Mouse (Mus musculus): ENCODE data around the gene Gbf1. TPM values are rescaled to one million over a fixed set of nuclear protein-coding genes. Genes with fewer than 3 reads are reported as not detected.

The Gbf1 gene
- polyA plus RNA-seq, 1 experiment from 2014 or later = 41.2 TPM

DNA sequence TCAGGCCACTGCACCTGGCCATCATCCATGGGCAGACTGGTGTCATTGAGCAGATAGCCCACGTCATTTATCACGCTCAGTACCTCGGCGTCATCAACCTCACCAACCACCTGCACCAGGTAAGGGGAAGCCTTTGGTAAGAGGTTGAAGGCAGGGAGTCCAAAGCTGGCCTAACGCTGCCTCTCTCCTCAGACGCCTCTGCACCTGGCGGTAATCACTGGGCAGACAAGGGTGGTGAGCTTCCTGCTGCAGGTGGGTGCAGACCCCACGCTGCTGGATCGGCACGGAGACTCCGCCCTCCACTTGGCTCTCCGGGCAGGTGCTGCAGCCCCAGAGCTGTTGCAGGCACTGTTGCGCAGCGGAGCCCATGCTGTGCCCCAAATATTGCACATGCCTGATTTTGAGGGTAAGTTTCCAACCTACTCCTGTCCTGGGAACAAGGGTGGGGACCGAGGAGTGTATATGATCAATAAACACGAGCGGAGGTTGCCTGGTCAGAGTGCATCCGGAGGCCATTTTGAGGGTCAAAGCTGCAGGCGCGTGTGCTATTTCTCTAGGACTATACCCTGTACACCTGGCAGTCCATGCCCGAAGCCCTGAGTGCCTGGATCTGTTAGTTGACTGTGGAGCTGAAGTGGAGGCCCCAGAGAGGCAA is 157.5 kb downstream of the Gbf1 start:
- Histone ChIP-seq H3K4me2 (no peak overlapping the region), H3K36me3 (peaks cover 44% of the 10 kb centered on the region), H3K27me3 (peaks cover 52% of the 10 kb centered on the region), H3K9me3 (replicated peaks) (no peaks in the 10 kb centered on the region), H3K27ac (no peak overlapping the region), H3K9ac (no peak overlapping the region), H3K4me3 (no peak overlapping the region), H3K4me1 (replicated peaks) (peaks cover 25% of the 10 kb centered on the region)
- WGBS = 79% methylated on average over 21 of the region's 21 CpGs
- no peak for ATAC-seq (replicated peaks; ENCODE audit: insufficient number of reproducible peaks, insufficient read depth, low FRiP score, low read depth)

DNA sequence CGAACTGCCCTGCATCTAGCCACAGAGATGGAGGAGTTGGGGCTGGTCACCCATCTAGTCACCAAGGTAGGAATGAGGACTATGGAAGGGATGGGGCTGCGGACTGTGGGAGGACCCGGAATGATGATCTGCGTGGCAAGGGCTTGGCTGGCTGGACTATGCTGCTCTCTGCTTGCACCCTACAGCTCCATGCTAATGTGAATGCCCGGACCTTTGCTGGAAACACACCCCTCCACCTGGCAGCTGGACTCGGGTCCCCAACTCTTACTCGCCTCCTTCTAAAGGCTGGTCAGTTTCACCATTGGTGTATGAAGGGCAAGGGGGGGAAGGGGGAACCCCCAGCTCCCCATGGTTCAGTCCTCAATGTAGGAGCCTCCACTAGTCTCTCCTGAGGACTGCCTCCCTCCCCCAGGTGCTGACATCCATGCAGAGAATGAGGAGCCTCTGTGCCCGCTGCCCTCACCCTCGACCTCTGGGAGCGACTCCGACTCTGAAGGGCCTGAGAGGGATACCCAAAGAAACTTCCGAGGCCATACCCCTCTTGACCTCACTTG is 158.1 kb downstream of the Gbf1 start:
- Histone ChIP-seq H3K36me3 (peaks cover 44% of the 10 kb centered on the region), H3K4me2 (no peak overlapping the region), H3K4me1 (replicated peaks) (peaks cover 24% of the 10 kb centered on the region), H3K27me3 (peaks cover 55% of the 10 kb centered on the region), H3K9me3 (replicated peaks) (no peaks in the 10 kb centered on the region), H3K9ac (no peak overlapping the region), H3K27ac (no peak overlapping the region), H3K4me3 (no peak overlapping the region)
- WGBS = 84% methylated on average over 12 of the region's 12 CpGs
- no peak for ATAC-seq (replicated peaks; ENCODE audit: insufficient number of reproducible peaks, insufficient read depth, low FRiP score, low read depth)

DNA sequence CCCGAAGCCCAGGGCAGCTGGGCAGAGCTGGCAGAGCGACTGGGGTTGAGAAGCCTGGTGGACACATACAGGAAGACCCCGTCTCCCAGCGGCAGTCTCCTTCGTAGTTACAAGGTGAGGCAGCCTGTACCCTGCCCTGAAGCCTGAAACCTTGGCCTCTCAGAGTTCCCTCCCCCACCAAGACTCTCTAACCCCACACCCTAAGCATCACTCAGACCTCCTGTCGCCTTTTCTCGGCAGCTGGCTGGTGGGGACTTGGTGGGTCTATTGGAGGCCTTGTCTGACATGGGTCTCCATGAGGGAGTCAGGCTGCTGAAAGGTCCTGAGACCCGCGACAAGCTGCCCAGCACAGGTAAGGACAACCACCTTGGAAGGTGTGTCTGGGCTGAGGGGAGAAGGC is 159.0 kb downstream of the Gbf1 start:
- Histone ChIP-seq H3K4me3 (no peak overlapping the region), H3K4me1 (replicated peaks) (peaks cover 24% of the 10 kb centered on the region), H3K9ac (no peak overlapping the region), H3K4me2 (no peak overlapping the region), H3K36me3 (peaks cover 44% of the 10 kb centered on the region), H3K27ac (no peak overlapping the region), H3K27me3 (peaks cover 62% of the 10 kb centered on the region), H3K9me3 (replicated peaks) (no peaks in the 10 kb centered on the region)
- WGBS = 87% methylated on average over 9 of the region's 9 CpGs
- no peak for ATAC-seq (replicated peaks; ENCODE audit: insufficient number of reproducible peaks, insufficient read depth, low FRiP score, low read depth)

GRCm38 (mm10) chr19:46312566-46312965 is 160.3 kb downstream of the Gbf1 start:
- H3K36me3 ChIP-seq = peaks cover 38% of the 10 kb centered on the region
- no peak for ATAC-seq (replicated peaks; ENCODE audit: insufficient number of reproducible peaks, insufficient read depth, low FRiP score, low read depth)
- H3K4me2 ChIP-seq = no peak overlapping the region
- H3K9me3 ChIP-seq (replicated peaks) = no peaks in the 10 kb centered on the region
- H3K4me1 ChIP-seq (replicated peaks) = peaks cover 35% of the 10 kb centered on the region
- 89% methylated on average over 21 of the region's 21 CpGs for WGBS
- no peak overlapping the region for H3K27ac ChIP-seq
- no peak overlapping the region for H3K4me3 ChIP-seq
- peaks cover 67% of the 10 kb centered on the region for H3K27me3 ChIP-seq
- H3K9ac ChIP-seq = no peak overlapping the region

DNA sequence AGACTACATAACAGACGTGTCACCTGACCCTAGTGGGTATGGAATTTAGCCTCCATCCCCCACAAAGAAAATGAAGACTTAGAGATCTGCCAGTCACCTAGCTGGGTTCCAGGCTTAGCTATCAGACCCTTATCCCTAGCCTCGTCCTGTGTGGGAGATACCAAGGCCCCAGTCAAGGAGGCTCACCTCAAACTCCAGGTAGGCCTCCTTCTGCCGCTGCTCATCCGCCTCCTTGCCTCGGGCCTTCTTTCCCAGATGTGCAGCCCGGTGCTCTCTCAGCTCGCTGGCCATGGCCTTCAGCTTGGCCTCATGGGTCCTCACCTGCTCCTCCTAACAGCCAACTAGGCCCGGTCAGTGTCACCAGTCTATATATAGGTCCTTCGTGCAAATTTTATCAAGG is 160.8 kb downstream of the Gbf1 start:
- 83% methylated on average over 9 of the region's 9 CpGs for WGBS
- peaks cover 40% of the 10 kb centered on the region for H3K4me1 ChIP-seq (replicated peaks)
- H3K4me3 ChIP-seq = no peak overlapping the region
- peaks cover 67% of the 10 kb centered on the region for H3K27me3 ChIP-seq
- no peak overlapping the region for H3K27ac ChIP-seq
- peaks cover 33% of the 10 kb centered on the region for H3K36me3 ChIP-seq
- no peak for ATAC-seq (replicated peaks; ENCODE audit: insufficient number of reproducible peaks, insufficient read depth, low FRiP score, low read depth)
- no peaks in the 10 kb centered on the region for H3K9me3 ChIP-seq (replicated peaks)
- H3K4me2 ChIP-seq = no peak overlapping the region
- H3K9ac ChIP-seq = no peak overlapping the region

DNA sequence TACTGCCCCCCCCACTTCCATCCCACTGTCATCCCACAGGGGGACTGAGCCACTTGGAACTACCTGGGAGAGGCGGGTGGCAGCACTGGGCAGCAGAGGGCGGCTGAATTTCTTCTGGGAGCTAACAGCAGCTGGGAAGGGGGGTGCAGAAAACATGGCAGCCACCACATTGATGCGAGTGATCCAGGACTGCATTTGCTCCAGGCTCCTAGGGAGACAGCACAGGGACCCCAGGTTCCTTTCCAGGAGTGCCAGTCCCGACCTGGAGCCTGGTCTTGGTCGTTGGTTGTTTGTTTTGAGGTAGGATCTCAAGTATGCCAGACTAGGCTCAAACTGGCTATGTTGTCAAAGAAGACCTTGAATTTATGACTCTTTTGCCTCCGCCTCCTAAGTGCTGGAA is 161.3 kb downstream of the Gbf1 start:
- no peak for ATAC-seq (replicated peaks; ENCODE audit: insufficient number of reproducible peaks, insufficient read depth, low FRiP score, low read depth)
- no peaks in the 10 kb centered on the region for H3K9me3 ChIP-seq (replicated peaks)
- H3K9ac ChIP-seq = no peak overlapping the region; the same call in 1 of the 2 replicates
- peaks cover 31% of the 10 kb centered on the region for H3K36me3 ChIP-seq
- WGBS = 69% methylated on average over 6 of the region's 6 CpGs
- peaks cover 44% of the 10 kb centered on the region for H3K4me1 ChIP-seq (replicated peaks)
- no peak overlapping the region for H3K27ac ChIP-seq
- no peak overlapping the region for H3K4me3 ChIP-seq
- peaks cover 72% of the 10 kb centered on the region for H3K27me3 ChIP-seq
- no peak overlapping the region for H3K4me2 ChIP-seq

GRCm38 (mm10) chr19:46314151-46314601 is 161.9 kb downstream of the Gbf1 start:
- Histone ChIP-seq H3K9ac (no peak overlapping the region; the same call in 1 of the 2 replicates), H3K27me3 (peaks cover 78% of the 10 kb centered on the region), H3K27ac (no peak overlapping the region), H3K4me2 (no peak overlapping the region), H3K36me3 (peaks cover 31% of the 10 kb centered on the region), H3K4me1 (replicated peaks) (peaks cover 44% of the 10 kb centered on the region), H3K9me3 (replicated peaks) (no peaks in the 10 kb centered on the region), H3K4me3 (no peak overlapping the region)
- 18% methylated on average over 18 of the region's 18 CpGs for WGBS
- no peak for ATAC-seq (replicated peaks; ENCODE audit: insufficient number of reproducible peaks, insufficient read depth, low FRiP score, low read depth)

- Histone ChIP-seq H3K9me3 (replicated peaks) (no peaks in the 10 kb centered on the region), H3K27me3 (peaks cover 81% of the 10 kb centered on the region), H3K4me2 (no peak overlapping the region), H3K27ac (no peak overlapping the region), H3K36me3 (peaks cover 25% of the 10 kb centered on the region), H3K9ac (no peak overlapping the region), H3K4me3 (no peak overlapping the region), H3K4me1 (replicated peaks) (peaks cover 42% of the 10 kb centered on the region)
- ATAC-seq (replicated peaks; ENCODE audit: insufficient number of reproducible peaks, insufficient read depth, low FRiP score, low read depth) = no peak
- WGBS = 30% methylated on average over 14 of the region's 14 CpGs
Observed at GRCm38 (mm10) chr19:46314872-46315742, 162.8 kb downstream of the Gbf1 start.

GRCm38 (mm10) chr19:46315752-46316610 is 163.7 kb downstream of the Gbf1 start:
- H3K27ac ChIP-seq = no peak overlapping the region
- H3K9ac ChIP-seq = no peak overlapping the region
- H3K4me2 ChIP-seq = 0 out of 2 replicates have a peak overlapping the region, but pooled peaks have one; percentile 84
- WGBS = 39% methylated on average over 12 of the region's 12 CpGs
- H3K36me3 ChIP-seq = peaks cover 16% of the 10 kb centered on the region
- H3K27me3 ChIP-seq = peaks cover 86% of the 10 kb centered on the region
- no peaks in the 10 kb centered on the region for H3K9me3 ChIP-seq (replicated peaks)
- H3K4me3 ChIP-seq = no peak overlapping the region
- H3K4me1 ChIP-seq (replicated peaks) = peaks cover 42% of the 10 kb centered on the region
- ATAC-seq (replicated peaks; ENCODE audit: insufficient number of reproducible peaks, insufficient read depth, low FRiP score, low read depth) = no peak

- Histone ChIP-seq H3K9me3 (replicated peaks) (no peaks in the 10 kb centered on the region), H3K4me3 (peak overlapping the region; percentile 53), H3K4me1 (replicated peaks) (peaks cover 45% of the 10 kb centered on the region), H3K27ac (no peak overlapping the region), H3K36me3 (peaks cover 6% of the 10 kb centered on the region; the same call in 1 of the 2 replicates), H3K27me3 (peaks cover 90% of the 10 kb centered on the region), H3K9ac (0 out of 2 replicates have a peak overlapping the region, but pooled peaks have one; percentile 39), H3K4me2 (peak overlapping the region; percentile 84)
- no peak for ATAC-seq (replicated peaks; ENCODE audit: insufficient number of reproducible peaks, insufficient read depth, low FRiP score, low read depth)
- 34% methylated on average over 15 of the region's 15 CpGs for WGBS
Observed at GRCm38 (mm10) chr19:46316846-46317545, 164.7 kb downstream of the Gbf1 start.
